Mouse (Mus musculus) lung, embryonic 15.5 days (tissue): ENCODE data around the gene Lrrc1. TPM values are rescaled to one million over a fixed set of nuclear protein-coding genes. Genes with fewer than 3 reads are reported as not detected.

Source experiments
- ATAC-seq: fragments of 200-750 bp; cut with Nextera tagmentation; 2 replicates; pipeline ENCODE4 v1.8.0; 2017; ENCODE audit warnings: moderate number of reproducible peaks, borderline replicate concordance; ENCODE audit not compliant: low FRiP score, low TSS enrichment; ENCODE audit errors: extremely low read depth
- H3K27ac ChIP-seq: fragments of 300-500 bp; sonication (generic); 2 replicates; pipeline ENCODE4 v1.5.1; 2015; ENCODE audit warnings: moderate library complexity, mild to moderate bottlenecking, inconsistent platforms
- H3K27me3 ChIP-seq: fragments of 300-500 bp; sonication (generic); 2 replicates; pipeline ENCODE4 v1.6.1; 2015; ENCODE audit warnings: inconsistent platforms
- H3K36me3 ChIP-seq: fragments of 300-500 bp; sonication (generic); 2 replicates; pipeline ENCODE4 v1.6.1; 2015; ENCODE audit warnings: inconsistent platforms
- H3K4me1 ChIP-seq: fragments of 300-500 bp; sonication (generic); 2 replicates; pipeline ENCODE4 v1.6.1; 2015; ENCODE audit warnings: inconsistent platforms
- H3K4me2 ChIP-seq: fragments of 300-500 bp; sonication (generic); 2 replicates; pipeline ENCODE4 v1.6.1; 2015; ENCODE audit warnings: inconsistent platforms, mild to moderate bottlenecking, moderate library complexity
- H3K4me3 ChIP-seq: fragments of 300-500 bp; sonication (generic); 2 replicates; pipeline ENCODE4 v1.5.1; 2015; ENCODE audit warnings: mild to moderate bottlenecking, inconsistent platforms
- H3K9ac ChIP-seq: fragments of 300-500 bp; sonication (generic); 2 replicates; pipeline ENCODE4 v1.6.1; 2015; ENCODE audit warnings: inconsistent platforms
- H3K9me3 ChIP-seq: fragments of 300-500 bp; sonication (generic); 2 replicates; pipeline ENCODE4 v1.6.1; 2016; ENCODE audit warnings: inconsistent platforms
- WGBS: fragments of 180-500 bp; shearing (Covaris S2); methylation state at CpG from one replicate; pipeline ENCODE4 v1.1.7; 2015; 5-methylcytosine and 5-hydroxymethylcytosine counted together
- polyA plus RNA-seq: library from polyadenylated mRNA; unstranded; fragments of >200 nt; fragmentation: Nextera tagmentation; extraction: Ambion mirVana; gene quantifications from 2 replicates; pipeline ENCODE4 v1.2.1, GENCODE M21; 2015

Gene Lrrc1
- polyA plus RNA-seq, 1 experiment from 2014 or later: 11.4 TPM

DNA sequence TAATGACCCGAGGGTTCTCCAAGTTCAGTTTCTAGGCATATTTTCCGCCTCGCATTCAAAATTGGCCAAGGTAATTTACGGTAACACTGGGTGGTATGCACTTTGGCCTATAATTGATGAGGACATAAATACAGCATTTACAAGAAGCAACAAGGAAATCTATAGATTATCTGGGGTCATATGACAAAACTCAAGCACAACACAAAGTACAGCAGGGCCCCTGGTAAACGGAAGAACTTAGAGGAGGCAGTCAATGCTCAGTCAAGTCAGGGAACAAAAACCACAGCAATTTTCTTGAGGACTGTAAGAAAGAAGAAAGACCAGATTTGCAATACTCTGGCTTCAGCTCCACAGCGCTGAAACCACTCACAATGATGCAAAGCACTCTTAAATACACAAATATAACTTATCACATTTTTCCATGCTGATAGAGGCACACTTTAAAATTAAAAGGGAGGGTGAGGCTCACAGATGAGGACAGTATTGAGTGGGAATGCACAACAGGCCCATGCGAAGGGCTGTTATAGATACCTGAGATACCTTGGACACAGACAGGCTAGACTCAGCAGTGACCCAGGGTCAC lies 27.8 kb downstream of the Lrrc1 start:
- WGBS: 72% methylated on average over 7 of the region's 7 CpGs
- no peak for ATAC-seq
- peaks cover 31% of the 10 kb centered on the region for H3K4me1 ChIP-seq
- no peak overlapping the region for H3K4me3 ChIP-seq
- peak overlapping the region; percentile 21; the same call in 1 of the 2 replicates for H3K27ac ChIP-seq
- H3K36me3 ChIP-seq: no peaks in the 10 kb centered on the region
- no peaks in the 10 kb centered on the region; the same call in 1 of the 2 replicates for H3K27me3 ChIP-seq
- no peak overlapping the region for H3K9ac ChIP-seq
- no peak overlapping the region for H3K4me2 ChIP-seq
- no peaks in the 10 kb centered on the region for H3K9me3 ChIP-seq

- Histone ChIP-seq H3K36me3 (no peaks in the 10 kb centered on the region), H3K27ac (no peak overlapping the region), H3K9ac (no peak overlapping the region), H3K9me3 (no peaks in the 10 kb centered on the region), H3K4me3 (no peak overlapping the region), H3K4me1 (peaks cover 36% of the 10 kb centered on the region), H3K4me2 (no peak overlapping the region), H3K27me3 (no peaks in the 10 kb centered on the region; the same call in 1 of the 2 replicates)
- WGBS: 56% methylated on average over 3 of the region's 3 CpGs
- no peak for ATAC-seq
Observed at GRCm38 (mm10) chr9:77513892-77514291, 30.8 kb downstream of the Lrrc1 start.

DNA sequence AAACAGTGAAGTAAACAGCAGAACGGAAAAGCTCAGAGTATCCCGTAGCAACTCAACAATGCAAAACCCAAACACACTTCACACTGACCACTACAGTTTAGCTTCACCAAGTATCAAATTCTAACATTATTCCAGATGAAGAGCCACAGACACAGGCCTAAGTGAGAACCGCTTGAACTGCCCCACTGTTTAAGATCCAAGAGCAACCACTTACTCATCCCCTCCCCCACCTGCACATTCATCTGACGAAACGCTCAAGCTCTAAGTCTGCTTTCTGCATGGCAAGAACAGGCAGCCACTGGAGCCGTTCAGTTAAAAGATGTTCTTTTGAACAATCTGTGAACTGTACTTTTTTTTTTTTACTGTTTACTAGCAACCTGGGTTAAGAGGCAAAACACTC lies 32.5 kb downstream of the Lrrc1 start:
- 34% methylated on average over 6 of the region's 6 CpGs for WGBS
- no peak overlapping the region for H3K27ac ChIP-seq
- H3K9me3 ChIP-seq: no peaks in the 10 kb centered on the region
- ATAC-seq: no peak
- no peaks in the 10 kb centered on the region; the same call in 1 of the 2 replicates for H3K27me3 ChIP-seq
- no peaks in the 10 kb centered on the region for H3K36me3 ChIP-seq
- H3K9ac ChIP-seq: no peak overlapping the region
- H3K4me1 ChIP-seq: peaks cover 30% of the 10 kb centered on the region
- H3K4me3 ChIP-seq: no peak overlapping the region
- H3K4me2 ChIP-seq: no peak overlapping the region

DNA sequence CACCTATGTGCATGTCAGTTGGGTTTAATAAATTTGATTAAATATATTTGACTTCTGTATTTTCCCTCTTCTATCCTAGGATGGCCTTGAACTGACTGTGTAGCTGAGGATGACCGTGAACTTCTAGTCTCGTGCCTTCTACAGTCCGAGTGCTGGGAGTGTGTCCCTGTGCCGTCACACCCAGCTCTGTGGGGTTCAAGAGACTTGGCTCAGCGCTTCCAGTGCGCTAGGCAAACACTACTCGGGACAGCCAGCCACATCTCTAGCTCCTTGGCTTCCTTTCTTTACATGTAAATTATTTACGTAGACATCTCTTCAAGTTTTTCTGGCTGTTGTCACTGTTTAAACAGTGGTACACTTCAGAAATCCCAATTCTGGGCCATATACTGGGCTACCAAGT lies 34.1 kb downstream of the Lrrc1 start:
- Histone ChIP-seq H3K4me1 (peaks cover 20% of the 10 kb centered on the region), H3K27ac (no peak overlapping the region), H3K4me2 (no peak overlapping the region), H3K4me3 (no peak overlapping the region), H3K9ac (no peak overlapping the region), H3K9me3 (no peaks in the 10 kb centered on the region), H3K36me3 (no peaks in the 10 kb centered on the region), H3K27me3 (no peaks in the 10 kb centered on the region; the same call in 1 of the 2 replicates)
- WGBS: 50% methylated on average over 8 of the region's 8 CpGs
- no peak for ATAC-seq

GRCm38 (mm10) chr9:77507743-77508394 lies 36.8 kb downstream of the Lrrc1 start:
- Histone ChIP-seq H3K27ac (no peak overlapping the region), H3K4me1 (peaks cover 20% of the 10 kb centered on the region), H3K4me3 (no peak overlapping the region), H3K4me2 (no peak overlapping the region), H3K9ac (no peak overlapping the region), H3K27me3 (no peaks in the 10 kb centered on the region; the same call in 1 of the 2 replicates), H3K36me3 (no peaks in the 10 kb centered on the region), H3K9me3 (no peaks in the 10 kb centered on the region)
- ATAC-seq: no peak
- 85% methylated on average over 3 of the region's 3 CpGs for WGBS

DNA sequence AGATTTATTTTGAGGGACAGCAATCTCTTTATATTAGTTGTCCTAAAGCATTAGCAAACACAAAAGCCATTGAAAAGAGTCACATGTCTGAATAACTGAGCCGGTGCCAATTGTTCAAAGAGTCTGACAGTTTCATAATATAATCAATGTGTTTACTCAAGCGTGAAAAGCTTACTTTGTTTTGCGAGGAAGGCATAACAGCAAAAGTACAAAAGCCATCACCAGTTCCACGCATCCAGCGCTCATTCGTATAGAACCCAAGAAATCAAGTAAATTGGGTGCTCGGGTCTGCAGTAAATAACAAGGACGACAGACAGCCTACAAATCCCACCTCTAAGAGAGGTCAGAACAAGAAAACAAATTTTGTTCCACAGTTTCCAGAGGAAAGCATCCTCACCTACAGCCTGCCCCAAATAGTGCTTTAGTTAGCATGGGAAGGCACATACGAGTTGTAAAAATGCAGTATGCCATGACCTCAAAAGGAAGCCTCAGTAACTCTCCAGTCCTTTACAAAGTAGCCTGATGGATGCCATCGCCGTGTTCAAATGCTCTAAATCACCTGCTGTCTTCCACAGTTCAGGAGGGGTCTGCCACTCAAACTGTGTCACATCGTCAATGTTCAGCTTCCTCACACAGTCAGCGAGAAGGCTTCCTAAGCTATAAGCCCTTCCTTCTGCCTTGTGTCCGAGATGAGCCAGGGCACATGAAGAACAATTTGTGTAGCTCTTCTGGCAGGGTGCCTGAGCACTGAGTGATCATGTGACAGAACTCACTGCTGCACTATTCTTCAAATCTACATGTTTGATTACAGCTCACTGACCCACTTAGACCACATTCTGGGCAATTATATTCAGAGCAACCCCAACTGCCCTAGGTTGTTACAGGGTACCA lies 41.9 kb downstream of the Lrrc1 start:
- Histone ChIP-seq H3K36me3 (no peaks in the 10 kb centered on the region), H3K27ac (no peak overlapping the region), H3K4me3 (no peak overlapping the region), H3K9me3 (no peaks in the 10 kb centered on the region), H3K9ac (no peak overlapping the region), H3K27me3 (no peaks in the 10 kb centered on the region; the same call in 1 of the 2 replicates), H3K4me2 (no peak overlapping the region), H3K4me1 (peaks cover 7% of the 10 kb centered on the region)
- ATAC-seq: no peak
- WGBS: 65% methylated on average over 14 of the region's 14 CpGs

DNA sequence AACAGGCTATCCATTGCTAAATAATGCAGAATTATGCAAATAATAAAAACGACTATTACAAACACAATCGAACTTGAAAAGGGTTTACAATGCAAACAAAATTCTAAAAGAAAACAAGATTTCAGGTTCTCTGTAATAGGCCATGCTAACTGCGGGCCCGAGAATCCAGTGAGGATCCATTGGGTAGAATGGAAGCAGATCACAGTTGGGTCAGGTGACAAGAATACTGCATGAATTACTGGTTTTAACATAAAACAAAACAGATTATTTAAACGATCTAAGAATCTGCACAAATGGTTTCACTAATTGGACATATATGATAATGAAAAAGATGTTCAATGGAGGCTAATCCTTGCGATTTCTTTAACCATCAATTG lies 42.5 kb downstream of the Lrrc1 start:
- Histone ChIP-seq H3K27ac (no peak overlapping the region), H3K4me3 (no peak overlapping the region), H3K4me1 (peaks cover 7% of the 10 kb centered on the region), H3K36me3 (no peaks in the 10 kb centered on the region), H3K9ac (no peak overlapping the region), H3K9me3 (no peaks in the 10 kb centered on the region), H3K4me2 (no peak overlapping the region), H3K27me3 (no peaks in the 10 kb centered on the region; the same call in 1 of the 2 replicates)
- WGBS: 87% methylated on average over 6 of the region's 6 CpGs
- ATAC-seq: no peak

GRCm38 (mm10) chr9:77499084-77499483 lies 45.6 kb downstream of the Lrrc1 start:
- H3K4me1 ChIP-seq: peaks cover 12% of the 10 kb centered on the region

GRCm38 (mm10) chr9:77498406-77498805 lies 46.3 kb downstream of the Lrrc1 start:
- Histone ChIP-seq H3K4me1 (peaks cover 10% of the 10 kb centered on the region), H3K27me3 (no peaks in the 10 kb centered on the region; the same call in 1 of the 2 replicates), H3K27ac (no peak overlapping the region), H3K4me3 (no peak overlapping the region), H3K9me3 (no peaks in the 10 kb centered on the region), H3K36me3 (no peaks in the 10 kb centered on the region), H3K4me2 (no peak overlapping the region), H3K9ac (no peak overlapping the region)
- ATAC-seq: no peak
- WGBS: 67% methylated on average over 3 of the region's 3 CpGs

More at GRCm38 (mm10) chr9:77499084-77499483, 45.6 kb downstream of the Lrrc1 start:
- Histone ChIP-seq H3K27ac (no peak overlapping the region), H3K9ac (no peak overlapping the region), H3K9me3 (no peaks in the 10 kb centered on the region), H3K4me3 (no peak overlapping the region), H3K36me3 (no peaks in the 10 kb centered on the region), H3K4me2 (no peak overlapping the region), H3K27me3 (no peaks in the 10 kb centered on the region; the same call in 1 of the 2 replicates)
- 87% methylated on average over 6 of the region's 6 CpGs for WGBS
- no peak for ATAC-seq

DNA sequence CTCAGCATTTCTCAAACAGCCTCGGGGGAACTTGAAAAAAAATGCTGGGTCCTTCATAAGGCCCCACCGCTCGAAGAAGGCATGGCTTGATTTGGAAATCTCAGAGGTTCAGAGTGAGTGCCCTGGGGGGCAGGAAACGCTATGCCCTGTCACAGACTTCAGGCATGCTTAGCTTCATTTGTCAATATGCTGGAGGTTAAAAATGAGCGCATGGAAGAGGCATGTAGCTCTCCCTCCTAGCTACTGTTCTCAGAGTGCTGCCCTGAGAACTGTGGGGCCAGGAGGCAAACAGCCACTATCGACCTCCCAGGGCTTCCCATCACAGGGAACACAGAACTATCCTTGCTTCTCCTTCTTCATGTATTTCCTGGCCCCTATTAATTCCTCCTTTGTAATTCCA lies 47.5 kb downstream of the Lrrc1 start:
- Histone ChIP-seq H3K36me3 (no peaks in the 10 kb centered on the region), H3K9ac (no peak overlapping the region), H3K9me3 (no peaks in the 10 kb centered on the region), H3K4me2 (no peak overlapping the region), H3K27me3 (no peaks in the 10 kb centered on the region), H3K27ac (no peak overlapping the region), H3K4me3 (no peak overlapping the region), H3K4me1 (0 out of 2 replicates have a peak, but pooled peaks cover 5% of the 10 kb centered on the region)
- ATAC-seq: no peak
- 52% methylated on average over 6 of the region's 6 CpGs for WGBS

GRCm38 (mm10) chr9:77496540-77497062 lies 48.1 kb downstream of the Lrrc1 start:
- no peak overlapping the region for H3K4me3 ChIP-seq
- ATAC-seq: no peak
- H3K36me3 ChIP-seq: no peaks in the 10 kb centered on the region
- H3K9me3 ChIP-seq: no peaks in the 10 kb centered on the region
- no peak overlapping the region for H3K27ac ChIP-seq
- H3K27me3 ChIP-seq: no peaks in the 10 kb centered on the region
- 42% methylated on average over 12 of the region's 12 CpGs for WGBS
- H3K4me1 ChIP-seq: 0 out of 2 replicates have a peak, but pooled peaks cover 5% of the 10 kb centered on the region
- no peak overlapping the region for H3K4me2 ChIP-seq
- no peak overlapping the region for H3K9ac ChIP-seq
